Mouse (Mus musculus): ENCODE measurements around the gene Cel.

Gene Cel

DNA sequence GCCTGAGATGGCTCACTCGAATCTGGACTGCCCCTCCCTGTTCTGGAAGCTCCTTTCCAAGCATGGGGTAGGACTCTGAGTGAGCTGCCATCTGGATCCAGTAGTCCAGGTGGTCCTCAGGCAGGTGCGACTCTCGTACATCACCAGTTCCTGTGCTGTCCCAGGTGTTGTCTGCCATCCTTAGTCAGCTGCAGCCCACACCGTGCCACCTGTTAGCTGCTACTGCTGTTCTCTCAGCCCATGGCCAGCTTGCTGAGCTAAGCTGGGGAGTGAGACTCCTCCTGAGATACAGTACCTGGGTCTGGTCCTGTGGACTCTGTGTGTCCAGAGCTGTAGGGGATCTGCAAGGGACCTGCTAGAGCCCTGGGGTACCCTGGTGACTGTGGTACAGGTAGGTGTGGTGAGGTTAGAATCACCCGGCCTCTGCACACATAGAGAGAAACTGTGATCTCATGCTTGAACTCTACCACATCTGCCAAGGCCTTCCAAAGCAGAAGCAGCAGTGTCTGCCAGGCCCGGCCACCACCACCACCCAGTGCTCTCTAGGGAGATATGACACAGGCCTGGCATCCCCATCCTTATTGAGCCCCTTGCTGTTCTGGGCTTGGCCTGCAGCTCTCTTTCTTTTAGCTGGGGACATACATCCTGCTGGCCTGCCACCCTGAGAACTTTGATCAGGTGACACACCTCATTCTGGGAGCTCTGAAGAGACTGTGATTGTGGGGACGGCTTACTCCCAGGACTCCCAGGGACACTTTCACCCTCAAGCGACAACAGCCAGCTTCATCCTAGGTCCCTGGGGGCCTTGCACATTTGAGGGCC, 25.0 kb downstream of the Cel start:
- intact Hi-C loops (cut with DNase I): no loop called here

DNA sequence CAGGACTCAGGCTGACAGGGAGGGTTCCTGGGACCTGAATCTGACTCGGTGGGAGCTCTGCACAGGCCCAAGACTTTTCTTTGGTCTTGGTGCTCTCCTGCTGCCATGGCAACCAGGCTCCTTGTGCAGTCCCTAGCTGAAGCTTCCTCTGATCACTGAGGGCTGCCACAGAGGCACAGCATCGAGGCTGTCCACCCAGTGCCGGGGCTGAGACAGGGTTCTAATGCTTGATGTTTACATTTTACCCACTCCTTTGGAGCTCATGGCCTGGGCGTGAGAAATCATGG, 25.6 kb downstream of the Cel start:
- intact Hi-C loops (cut with DNase I): no loop called here

DNA sequence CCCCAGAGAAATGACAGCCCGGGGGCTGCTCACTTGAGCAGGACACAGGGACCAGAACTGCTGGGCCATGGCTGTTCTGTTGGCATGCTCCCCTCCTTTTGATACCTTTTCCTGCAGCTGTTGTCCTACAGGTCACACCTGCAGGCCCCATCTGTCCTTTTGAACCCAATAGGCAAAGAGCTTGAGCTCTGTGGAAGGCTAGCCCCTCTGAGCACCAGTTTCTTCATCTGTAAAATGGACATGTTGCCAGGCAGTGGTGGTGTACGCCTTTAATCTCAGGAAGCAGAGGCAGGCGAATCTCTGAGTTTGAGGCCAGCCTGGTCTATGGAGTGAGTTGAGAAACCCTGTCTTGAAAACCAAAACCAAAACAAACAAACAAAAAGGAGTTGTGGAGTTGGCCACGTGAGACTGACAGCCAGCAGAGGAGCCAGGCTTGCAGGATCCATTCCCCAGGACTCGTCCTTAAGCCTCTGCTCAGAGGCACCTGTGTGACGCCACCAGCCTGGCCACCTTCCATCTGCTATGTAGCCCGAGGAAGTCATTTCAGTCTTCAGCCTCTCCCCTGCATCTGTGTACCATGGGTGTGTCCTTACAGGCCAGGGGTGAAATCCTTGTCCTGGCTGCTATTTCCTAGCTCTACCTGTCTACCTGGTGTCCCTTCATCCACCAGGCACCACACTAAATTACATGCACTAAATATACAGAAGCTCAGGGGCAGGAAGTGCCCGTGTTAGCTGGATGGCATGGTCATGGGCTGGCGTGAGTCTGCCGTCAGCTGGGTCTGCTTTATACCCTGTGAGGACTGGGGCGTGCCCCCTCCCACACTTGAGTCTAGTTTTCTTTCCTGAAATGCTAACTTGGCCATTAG, 26.2 kb downstream of the Cel start:
- intact Hi-C loops (cut with DNase I): no loop called here

DNA sequence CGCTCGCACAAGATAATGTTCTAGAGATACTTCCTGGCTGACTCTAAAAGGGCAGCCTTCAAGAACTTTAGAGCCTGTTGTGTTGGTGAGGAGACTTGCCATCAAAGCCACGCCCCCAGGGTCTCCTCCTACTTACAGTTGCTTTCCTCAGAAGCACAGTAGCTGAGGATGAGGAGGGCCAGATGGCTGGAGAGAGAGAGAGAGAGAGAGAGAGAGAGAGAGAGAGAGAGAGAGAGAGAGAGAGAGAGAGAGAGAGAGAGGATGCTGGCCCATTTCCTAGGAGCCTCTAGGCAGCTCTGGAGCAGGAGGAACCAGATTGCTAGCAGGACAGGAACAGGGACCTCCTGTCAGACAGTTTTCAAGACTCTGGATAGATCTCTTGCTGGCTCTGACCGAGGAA, 27.0 kb downstream of the Cel start:
- intact Hi-C loops (cut with DNase I): no loop called here

DNA sequence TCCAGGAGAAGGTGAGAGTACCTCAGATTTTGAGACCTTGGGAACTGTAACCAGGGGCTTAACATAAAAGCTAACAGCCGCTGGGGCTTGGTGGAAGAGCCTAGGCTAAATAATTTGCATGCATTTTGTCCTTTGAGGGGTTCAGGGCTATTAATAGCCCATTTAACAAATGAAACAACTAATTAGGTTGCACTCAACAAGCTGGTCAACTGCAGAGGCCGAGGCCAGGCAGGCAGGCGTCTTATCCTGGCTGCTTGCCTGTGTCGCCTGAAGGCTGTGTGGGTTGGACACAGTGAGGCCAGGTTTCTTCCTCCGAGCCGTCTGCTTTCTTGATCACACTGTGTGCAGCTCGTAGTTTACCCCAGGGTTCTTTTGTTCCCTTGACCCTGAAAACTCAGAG, 27.6 kb downstream of the Cel start:
- intact Hi-C loops (cut with DNase I): no loop called here

DNA sequence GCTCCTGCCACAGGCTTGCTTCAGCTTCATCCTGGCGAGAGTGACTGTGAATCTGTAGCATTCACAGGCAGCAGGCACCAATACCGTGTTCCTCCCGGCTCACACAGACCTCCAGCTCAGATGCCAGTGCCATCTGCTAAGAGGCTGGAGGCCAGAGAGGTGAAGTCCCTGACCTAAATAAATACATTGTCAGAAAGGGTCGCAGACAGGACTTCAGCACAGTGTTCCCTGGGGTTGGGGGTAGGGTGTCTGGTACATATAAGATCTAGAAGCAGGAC, 28.0 kb downstream of the Cel start:
- intact Hi-C loops (cut with DNase I): no loop called here

DNA sequence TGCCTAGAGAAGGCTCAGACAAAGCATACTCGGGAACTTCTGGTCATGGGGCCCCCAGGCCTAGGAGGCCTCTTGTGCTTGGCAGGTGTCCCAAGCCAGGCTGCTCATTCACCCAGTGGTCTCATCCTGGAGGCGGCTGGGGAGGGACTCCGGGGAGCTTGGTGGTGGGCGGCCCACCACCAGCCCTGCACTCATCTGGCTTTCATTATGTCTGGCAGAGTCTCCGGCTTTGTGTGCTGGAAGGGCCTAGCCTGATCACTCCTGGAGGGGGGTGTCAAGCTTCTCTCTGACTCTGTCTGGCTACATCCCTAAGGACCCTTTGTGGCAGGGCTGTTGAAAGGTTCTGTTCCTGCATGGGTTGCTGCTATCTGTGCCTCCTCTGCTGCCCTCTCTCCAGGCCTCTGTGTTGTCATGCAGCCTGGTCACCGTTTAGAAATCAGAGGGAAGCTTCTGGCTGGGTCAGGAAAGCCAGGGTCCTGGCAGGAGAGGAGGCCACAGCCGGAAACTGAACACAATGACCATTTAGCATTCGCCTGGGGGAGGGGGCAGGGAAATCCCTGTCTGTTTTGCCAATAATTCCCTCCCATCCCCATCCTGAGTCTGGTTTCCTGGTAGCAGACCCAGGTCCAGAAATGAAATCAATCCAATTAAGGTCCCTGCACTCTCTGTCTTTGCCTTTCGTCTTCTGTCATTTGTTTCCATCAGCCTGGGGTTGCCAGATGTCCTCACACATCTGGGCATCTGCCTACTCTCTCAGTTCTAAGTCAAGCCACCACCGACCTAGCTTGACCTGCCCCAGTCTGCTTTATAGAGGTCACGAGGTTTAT, 28.6 kb downstream of the Cel start:
- intact Hi-C loops (cut with DNase I): no loop called here

DNA sequence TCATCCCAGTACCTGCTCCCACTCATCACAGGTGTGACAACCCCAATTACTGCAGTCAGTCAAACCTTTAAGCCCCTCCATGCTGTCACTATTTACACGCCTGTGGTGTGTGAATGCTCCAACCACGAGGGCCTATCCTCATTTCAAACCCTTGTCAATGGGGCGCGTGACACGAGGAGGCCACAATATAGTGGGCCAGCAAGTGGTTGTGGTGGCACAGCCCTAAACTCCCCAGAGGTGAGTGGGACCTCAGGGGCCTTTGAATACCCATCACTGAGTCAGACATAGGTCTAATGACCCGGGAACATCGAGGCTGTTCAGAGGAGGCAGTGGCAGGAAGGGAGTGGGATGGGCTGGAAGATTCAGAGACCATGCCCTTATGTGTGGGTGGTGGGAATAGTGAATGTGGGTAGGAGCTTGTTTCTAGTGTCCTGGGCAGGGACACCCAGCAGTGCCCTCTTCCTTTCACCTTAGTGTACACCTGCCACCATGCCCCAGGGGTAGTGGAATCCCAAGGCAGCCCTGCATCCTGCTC, 29.2 kb downstream of the Cel start:
- intact Hi-C loops (cut with DNase I): no loop called here

DNA sequence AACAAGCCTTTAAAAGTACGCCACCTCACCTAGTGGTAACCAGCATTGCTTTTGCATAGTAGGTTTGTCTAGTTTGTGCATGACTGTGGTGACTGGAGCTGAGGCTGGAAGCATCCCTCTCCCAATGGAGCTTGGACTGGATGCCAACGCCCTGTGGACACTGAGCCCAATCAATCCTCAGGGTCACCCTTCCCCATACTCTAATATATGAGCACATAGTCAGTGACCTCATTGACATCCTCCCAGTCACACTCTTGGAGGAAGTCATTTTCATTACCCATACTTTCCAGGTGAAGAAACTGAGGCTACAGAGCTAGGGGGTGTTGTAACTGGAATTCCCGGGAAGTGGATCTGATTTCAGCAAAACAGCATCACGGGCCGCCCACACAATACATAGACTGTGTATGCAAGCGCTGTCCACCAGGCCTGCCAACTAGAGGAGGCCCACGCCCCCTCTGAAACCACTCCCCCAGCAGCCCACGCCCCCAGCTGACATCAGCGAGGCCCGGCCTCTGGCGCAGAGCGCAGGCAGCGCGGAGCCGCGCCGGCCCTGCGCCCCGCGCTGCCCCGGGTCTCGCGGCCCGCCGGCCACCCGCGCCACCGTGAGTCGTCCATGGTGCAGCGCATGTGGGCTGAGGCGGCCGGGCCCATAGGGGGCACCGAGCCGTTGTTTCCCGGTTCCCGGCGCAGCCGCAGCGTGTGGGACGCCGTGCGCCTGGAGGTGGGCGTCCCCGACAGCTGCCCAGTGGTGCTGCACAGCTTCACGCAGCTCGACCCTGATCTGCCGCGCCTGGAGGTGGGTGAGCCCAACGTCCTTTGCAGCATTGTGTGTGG, 30.0 kb downstream of the Cel start:
- intact Hi-C loops (cut with DNase I): no loop called here

DNA sequence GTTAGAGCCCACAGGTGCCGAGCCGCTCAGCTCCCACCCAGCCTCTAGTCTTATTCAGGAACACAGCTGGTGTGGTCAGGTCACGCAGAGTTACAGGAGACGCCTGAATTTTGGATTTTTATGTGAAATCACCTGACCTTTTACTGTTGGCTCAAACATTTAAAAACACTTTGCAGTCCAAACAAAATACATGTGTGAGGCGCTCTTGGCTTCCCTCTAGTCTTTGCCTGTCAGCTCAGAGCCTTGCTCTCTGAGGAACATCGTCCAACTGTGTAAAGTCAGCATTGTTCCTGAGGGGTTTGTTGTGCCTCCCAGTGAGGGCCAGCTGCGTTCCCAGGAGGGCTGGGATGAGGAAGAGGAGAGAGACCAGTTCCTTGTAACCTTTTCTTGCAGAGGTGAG, 32.9 kb downstream of the Cel start:
- intact Hi-C loops (cut with DNase I): no loop called here

DNA sequence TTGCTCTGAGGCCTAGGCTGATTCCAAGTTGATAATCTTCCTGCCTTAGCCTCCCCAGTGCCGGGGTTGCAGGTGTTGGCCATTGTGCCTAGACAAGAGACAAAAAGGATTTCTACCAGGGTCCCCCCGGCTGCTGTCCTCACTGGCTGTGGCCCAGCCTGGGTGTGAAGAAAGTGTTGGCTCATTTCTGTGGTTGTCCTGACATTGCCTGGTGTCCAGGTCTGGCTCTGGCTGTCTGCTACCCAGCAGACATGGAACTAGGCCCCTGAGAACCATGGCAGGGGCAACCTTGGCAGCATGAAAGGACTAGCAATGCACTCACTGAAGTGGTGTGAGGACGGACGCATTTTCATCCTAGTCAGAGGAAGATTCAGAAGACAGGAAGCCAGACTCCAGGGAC, 33.3 kb downstream of the Cel start:
- intact Hi-C loops (cut with DNase I): no loop called here

DNA sequence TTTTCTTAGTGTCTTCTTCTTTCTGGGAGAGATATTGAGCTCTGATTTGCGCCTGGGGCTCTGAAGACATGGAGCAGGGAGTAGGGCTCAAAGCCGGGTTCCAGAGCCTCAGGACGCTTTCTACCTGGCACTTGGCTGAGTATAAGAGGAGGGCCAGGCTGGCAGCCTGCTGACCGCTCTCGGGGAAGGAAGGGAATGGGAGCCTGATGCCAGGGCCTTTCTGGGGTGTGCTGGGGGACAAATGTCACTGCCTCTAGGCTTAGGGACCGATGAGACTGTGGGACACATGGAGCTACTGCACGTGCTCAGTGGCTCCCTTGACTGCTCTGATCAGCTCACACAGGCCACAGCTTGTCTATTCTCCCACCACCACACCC, 34.9 kb downstream of the Cel start:
- intact Hi-C loops (cut with DNase I): no loop called here

DNA sequence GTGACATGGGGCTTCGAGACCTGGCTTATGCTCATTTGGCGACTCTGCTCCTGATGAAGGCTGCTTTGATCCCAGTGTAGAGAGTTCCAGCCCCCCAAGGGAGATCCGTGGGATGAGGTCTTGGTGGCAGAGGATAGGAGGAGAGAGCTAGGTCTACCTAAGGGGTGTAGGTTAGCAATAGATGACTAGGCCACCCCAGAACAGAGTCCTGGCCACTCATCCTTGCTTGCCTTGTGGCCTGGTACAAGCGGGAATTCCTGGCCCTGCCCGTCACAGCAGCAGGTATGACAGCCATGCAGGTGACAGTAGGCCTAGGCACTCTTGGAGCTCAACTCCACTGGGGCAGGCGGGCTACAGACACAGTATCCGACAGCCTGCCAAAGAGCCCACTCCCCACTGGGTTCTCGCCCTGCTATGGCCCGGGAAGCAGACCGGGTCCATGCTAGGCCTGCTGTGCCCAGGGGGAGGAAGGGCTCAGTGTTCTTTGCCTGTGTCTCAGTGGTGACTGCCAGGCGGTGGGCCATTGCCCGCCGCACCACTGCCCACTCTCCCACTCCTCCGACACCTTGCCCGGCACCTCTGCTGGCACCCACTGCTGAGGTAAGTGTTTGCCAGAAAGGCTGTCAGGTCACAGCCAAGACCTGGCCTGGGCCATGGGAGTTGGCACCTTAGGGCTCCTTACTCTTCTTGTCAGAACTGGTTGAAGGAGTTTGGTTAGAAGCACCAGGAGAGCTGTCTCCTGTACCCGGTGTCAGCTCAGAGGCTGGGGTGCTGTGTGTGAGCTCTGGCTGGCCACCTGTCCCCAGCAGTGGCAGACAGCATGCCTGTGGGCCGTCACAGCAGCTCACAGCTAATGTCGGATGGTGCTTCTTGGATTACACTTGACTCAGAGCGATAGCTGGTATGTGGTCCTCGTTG, 35.5 kb downstream of the Cel start:
- intact Hi-C loops (cut with DNase I): no loop called here

DNA sequence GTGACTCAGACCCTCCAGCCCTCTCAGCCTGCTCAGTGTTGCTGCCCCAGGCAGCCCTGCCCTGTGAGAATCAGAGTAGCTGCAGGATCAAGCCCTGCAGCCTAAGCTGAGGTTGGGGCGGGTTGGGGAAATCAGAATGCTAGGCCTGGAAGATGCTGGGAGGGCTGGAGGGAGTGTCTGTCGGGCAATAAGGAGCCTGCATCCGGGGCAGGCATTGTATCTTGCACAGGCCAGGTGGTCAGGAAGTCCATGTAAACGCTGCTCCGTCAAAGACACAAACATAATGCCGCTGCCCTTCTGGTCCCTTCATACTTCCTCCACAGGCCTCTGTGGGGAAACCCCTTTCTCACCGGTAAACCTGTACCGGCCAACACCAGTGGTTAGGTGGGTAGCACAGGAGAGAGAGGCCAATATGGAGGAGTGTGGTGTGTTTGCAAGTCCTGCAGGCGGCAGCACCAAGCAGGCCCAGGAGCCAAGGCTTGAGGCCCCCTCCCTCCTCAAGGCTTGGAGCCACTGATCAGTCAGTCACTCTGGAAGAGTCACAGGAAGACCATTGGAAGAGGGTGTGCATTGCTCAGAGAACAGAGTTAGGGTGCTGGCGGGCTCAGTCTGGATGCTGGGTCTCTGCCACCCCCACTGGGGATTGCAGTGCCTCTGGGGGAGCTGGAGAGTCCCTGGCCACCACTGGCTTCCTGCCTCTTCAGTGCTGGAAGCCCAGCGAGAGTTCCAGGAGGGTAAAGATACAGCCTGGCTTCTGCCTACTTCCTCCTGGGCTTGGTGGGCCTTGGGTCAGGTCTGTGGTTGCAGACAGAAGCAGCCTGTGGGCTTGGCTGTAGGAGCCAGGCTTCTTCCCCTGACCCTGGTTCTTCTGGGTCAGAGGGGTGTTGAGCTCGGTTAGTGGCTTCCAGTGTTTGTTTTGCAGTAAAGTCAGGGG, 37.0 kb downstream of the Cel start:
- intact Hi-C loops (cut with DNase I): no loop called here

DNA sequence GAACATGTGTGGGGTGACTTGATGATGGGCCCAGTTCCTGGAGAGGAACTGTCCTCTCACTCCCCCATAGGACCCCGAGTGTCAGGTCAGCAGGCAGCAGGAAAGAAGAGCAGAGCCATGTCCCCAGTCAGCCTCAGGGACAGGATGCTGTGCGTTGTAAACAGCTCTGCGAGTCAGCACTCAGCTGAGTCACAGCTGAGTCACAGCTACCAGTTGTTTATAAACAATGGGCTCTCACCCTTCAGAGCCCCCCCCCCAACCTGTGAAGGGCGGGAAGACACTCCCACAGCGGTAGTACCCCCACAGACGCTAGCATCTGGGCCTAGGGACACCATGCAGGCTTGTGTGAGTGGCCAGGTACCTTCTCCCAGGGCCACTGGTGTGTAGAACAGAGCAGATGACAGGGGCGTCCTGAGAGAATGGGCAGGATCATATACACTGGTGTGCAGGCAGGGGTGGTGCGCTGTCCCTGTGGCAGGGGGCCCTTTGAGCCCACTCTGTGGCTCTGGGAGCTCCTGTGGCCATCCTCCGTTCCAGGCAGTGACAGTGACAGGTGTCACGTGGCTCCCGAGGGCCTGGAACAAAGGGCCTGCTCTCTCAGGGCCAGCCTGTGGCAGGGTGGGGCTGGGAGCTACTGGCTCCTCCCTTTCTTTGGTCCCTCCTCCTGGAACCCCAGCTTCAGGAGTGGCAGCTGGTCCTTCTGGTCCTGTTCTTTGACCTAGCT, 37.8 kb downstream of the Cel start:
- intact Hi-C loops (cut with DNase I): no loop called here

DNA sequence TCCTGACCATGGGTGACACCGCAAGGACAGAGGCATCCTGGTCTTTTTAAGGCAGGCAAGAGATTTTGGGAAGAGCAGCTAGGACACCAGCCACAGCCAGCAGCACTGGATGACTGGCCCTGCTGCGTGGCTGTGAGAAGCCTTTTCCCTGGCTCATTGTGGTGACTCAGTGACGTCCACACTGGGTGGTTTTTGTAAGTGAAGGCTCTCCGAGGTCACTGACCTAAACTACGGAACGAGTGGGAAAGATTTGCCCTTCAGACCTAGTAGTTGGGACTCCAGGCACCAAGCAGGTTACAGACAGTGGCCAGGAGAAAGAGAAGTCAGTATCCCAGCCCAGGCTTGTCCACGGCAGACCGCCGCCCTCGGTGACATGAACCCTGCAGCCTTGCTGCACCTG, 38.8 kb downstream of the Cel start:
- intact Hi-C loops (cut with DNase I): no loop called here

DNA sequence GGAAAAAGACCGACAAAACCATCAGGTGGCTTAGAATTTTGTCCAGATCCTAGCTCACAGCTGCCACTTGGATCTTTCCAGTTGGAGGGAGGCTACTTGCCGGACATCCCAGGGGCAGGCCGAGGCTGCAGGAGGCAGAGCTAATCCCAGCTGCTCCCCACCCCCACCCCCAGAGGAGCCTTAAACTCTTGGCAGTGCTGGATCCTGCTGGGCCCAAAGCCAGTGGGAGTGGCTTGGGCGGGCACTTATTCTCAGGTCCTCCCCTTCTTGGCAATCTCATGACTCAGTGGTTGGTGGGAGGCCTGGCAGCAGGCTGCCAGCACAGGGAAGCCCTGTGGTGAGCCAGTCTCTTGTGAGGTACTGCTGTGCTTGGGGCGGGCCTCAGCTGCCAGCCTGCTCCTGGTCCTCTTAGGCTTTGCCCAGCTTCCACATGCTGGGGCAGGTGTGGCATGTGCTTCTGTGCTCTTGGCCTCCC, 39.5 kb downstream of the Cel start:
- intact Hi-C loops (cut with DNase I): no loop called here

DNA sequence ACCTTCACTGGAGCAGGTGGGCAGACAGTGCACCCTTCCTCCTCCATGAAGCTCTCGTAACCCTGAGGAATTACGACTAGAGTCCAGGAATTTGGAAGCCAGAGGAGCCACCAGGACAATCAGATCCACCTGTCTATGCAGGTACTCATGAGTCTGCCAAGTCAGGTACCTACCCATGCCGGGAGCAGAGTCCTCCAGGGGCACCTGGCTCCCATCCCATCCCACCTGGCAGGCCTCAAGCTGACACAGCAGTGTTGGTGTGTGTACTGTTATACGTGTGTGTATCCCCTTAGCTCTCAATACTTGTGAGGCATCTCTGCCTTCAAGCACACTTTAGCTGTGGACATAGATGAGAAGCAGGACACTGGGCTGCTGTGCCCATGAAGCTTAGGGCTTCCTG, 41.0 kb downstream of the Cel start:
- intact Hi-C loops (cut with DNase I): no loop called here
